Mouse (Mus musculus): ENCODE measurements around the gene Cdc37l1. TPM values are rescaled to one million over a fixed set of nuclear protein-coding genes. Genes with fewer than 3 reads are reported as not detected.
"Not testable (repeated sequence)": the region's sequence is repeated elsewhere in the genome, so short reads cannot be mapped to it uniquely, and the experiment has no call there.

The Cdc37l1 gene
- polyA plus RNA-seq, 1 experiment from 2014 or later: 37.2 TPM

- Histone ChIP-seq H3K27ac (peak overlapping the region; percentile 32; the same call in 1 of the 2 replicates), H3K36me3 (replicated peaks) (no peaks in the 10 kb centered on the region), H3K4me3 (peak overlapping the region; percentile 52), H3K4me1 (peaks cover 8% of the 10 kb centered on the region), H3K27me3 (ENCODE audit: poor library complexity, severe bottlenecking) (peaks cover 17% of the 10 kb centered on the region), H3K9me3 (no peaks in the 10 kb centered on the region)
- peak; percentile 75 for DNase-seq (ENCODE audit: extremely low spot score, low spot score)
- WGBS: 18% methylated on average over 35 of the region's 35 CpGs
Observed at GRCm38 (mm10) chr19:28974862-28975611, 15.1 kb upstream of the Cdc37l1 start.

GRCm38 (mm10) chr19:28982617-28983016 lies 7.5 kb upstream of the Cdc37l1 start:
- WGBS: 85% methylated on average over 7 of the region's 7 CpGs
- no peak for DNase-seq (ENCODE audit: extremely low spot score, low spot score)
- H3K4me1 ChIP-seq: no peaks in the 10 kb centered on the region
- H3K4me3 ChIP-seq: no peak overlapping the region
- H3K27ac ChIP-seq: no peak overlapping the region
- no peaks in the 10 kb centered on the region for H3K36me3 ChIP-seq (replicated peaks)
- H3K9me3 ChIP-seq: no peaks in the 10 kb centered on the region
- no peaks in the 10 kb centered on the region for H3K27me3 ChIP-seq (ENCODE audit: poor library complexity, severe bottlenecking)

GRCm38 (mm10) chr19:28989515-28989914 lies 637 bp upstream of the Cdc37l1 start:
- H3K4me1 ChIP-seq: peaks cover 17% of the 10 kb centered on the region
- no peaks in the 10 kb centered on the region for H3K9me3 ChIP-seq
- DNase-seq (ENCODE audit: extremely low spot score, low spot score): no peak
- peak overlapping the region; percentile 96 for H3K4me3 ChIP-seq
- H3K27ac ChIP-seq: peak overlapping the region; percentile 95
- H3K27me3 ChIP-seq (ENCODE audit: poor library complexity, severe bottlenecking): no peaks in the 10 kb centered on the region
- H3K36me3 ChIP-seq (replicated peaks): peaks cover 24% of the 10 kb centered on the region
- 77% methylated on average over 8 of the region's 8 CpGs for WGBS

GRCm38 (mm10) chr19:28990590-28991221 lies 554 bp downstream of the Cdc37l1 start:
- Histone ChIP-seq H3K9me3 (no peaks in the 10 kb centered on the region), H3K4me3 (peak overlapping the region; percentile 96), H3K27ac (peak overlapping the region; percentile 95), H3K36me3 (replicated peaks) (peaks cover 36% of the 10 kb centered on the region), H3K27me3 (ENCODE audit: poor library complexity, severe bottlenecking) (no peaks in the 10 kb centered on the region), H3K4me1 (peaks cover 17% of the 10 kb centered on the region)
- WGBS: under 1% methylated on average over 41 of the region's 41 CpGs
- DNase-seq (ENCODE audit: extremely low spot score, low spot score): no peak

- Histone ChIP-seq H3K27ac (peak overlapping the region; percentile 95; the same call in 1 of the 2 replicates), H3K36me3 (replicated peaks) (peaks cover 43% of the 10 kb centered on the region), H3K9me3 (no peaks in the 10 kb centered on the region), H3K27me3 (ENCODE audit: poor library complexity, severe bottlenecking) (no peaks in the 10 kb centered on the region), H3K4me3 (peak overlapping the region; percentile 96), H3K4me1 (peaks cover 17% of the 10 kb centered on the region)
- WGBS: 68% methylated on average over 5 of the region's 5 CpGs
- no peak for DNase-seq (ENCODE audit: extremely low spot score, low spot score)
Observed at GRCm38 (mm10) chr19:28991391-28991790, 1.2 kb downstream of the Cdc37l1 start.

GRCm38 (mm10) chr19:28994870-28995269 lies 4.7 kb downstream of the Cdc37l1 start:
- no peaks in the 10 kb centered on the region for H3K27me3 ChIP-seq (ENCODE audit: poor library complexity, severe bottlenecking)
- H3K9me3 ChIP-seq: no peaks in the 10 kb centered on the region
- H3K4me3 ChIP-seq: no peak overlapping the region
- peaks cover 73% of the 10 kb centered on the region for H3K36me3 ChIP-seq (replicated peaks)
- no peak for DNase-seq (ENCODE audit: extremely low spot score, low spot score)
- peaks cover 10% of the 10 kb centered on the region for H3K4me1 ChIP-seq
- 88% methylated on average over 7 of the region's 7 CpGs for WGBS
- no peak overlapping the region for H3K27ac ChIP-seq

GRCm38 (mm10) chr19:28995366-28995765 lies 5.2 kb downstream of the Cdc37l1 start:
- Histone ChIP-seq H3K36me3 (replicated peaks) (peaks cover 78% of the 10 kb centered on the region), H3K4me3 (no peak overlapping the region), H3K4me1 (peaks cover 9% of the 10 kb centered on the region), H3K27me3 (ENCODE audit: poor library complexity, severe bottlenecking) (no peaks in the 10 kb centered on the region), H3K9me3 (no peaks in the 10 kb centered on the region), H3K27ac (no peak overlapping the region)
- WGBS: 95% methylated on average over 5 of the region's 5 CpGs
- no peak for DNase-seq (ENCODE audit: extremely low spot score, low spot score)

- no peak for DNase-seq (ENCODE audit: extremely low spot score, low spot score)
- Histone ChIP-seq H3K27ac (no peak overlapping the region), H3K4me1 (no peaks in the 10 kb centered on the region), H3K36me3 (replicated peaks) (peaks cover 95% of the 10 kb centered on the region), H3K9me3 (no peaks in the 10 kb centered on the region), H3K4me3 (no peak overlapping the region), H3K27me3 (ENCODE audit: poor library complexity, severe bottlenecking) (no peaks in the 10 kb centered on the region)
- 97% methylated on average over 4 of the region's 4 CpGs for WGBS
Observed at GRCm38 (mm10) chr19:28997976-28998630, 8.0 kb downstream of the Cdc37l1 start.

- H3K4me3 ChIP-seq; H3K9me3 ChIP-seq; H3K27ac ChIP-seq; H3K4me1 ChIP-seq; DNase-seq (ENCODE audit: extremely low spot score, low spot score); H3K27me3 ChIP-seq (ENCODE audit: poor library complexity, severe bottlenecking): not testable (repeated sequence)
- peaks cover 91% of the 10 kb centered on the region for H3K36me3 ChIP-seq (replicated peaks)
- 98% methylated on average over 16 of the region's 16 CpGs for WGBS
Observed at GRCm38 (mm10) chr19:29000321-29000720, 10.2 kb downstream of the Cdc37l1 start.

- Histone ChIP-seq H3K9me3 (no peaks in the 10 kb centered on the region), H3K36me3 (replicated peaks) (peaks cover 82% of the 10 kb centered on the region), H3K27me3 (ENCODE audit: poor library complexity, severe bottlenecking) (no peaks in the 10 kb centered on the region), H3K27ac (no peak overlapping the region), H3K4me1 (no peaks in the 10 kb centered on the region), H3K4me3 (no peak overlapping the region)
- DNase-seq (ENCODE audit: extremely low spot score, low spot score): no peak
- 86% methylated on average over 3 of the region's 3 CpGs for WGBS
Observed at GRCm38 (mm10) chr19:29008069-29008706, 18.0 kb downstream of the Cdc37l1 start.

- DNase-seq (ENCODE audit: extremely low spot score, low spot score): no peak
- Histone ChIP-seq H3K4me3 (no peak overlapping the region), H3K27me3 (ENCODE audit: poor library complexity, severe bottlenecking) (no peaks in the 10 kb centered on the region), H3K4me1 (no peaks in the 10 kb centered on the region), H3K9me3 (no peaks in the 10 kb centered on the region), H3K36me3 (replicated peaks) (peaks cover 84% of the 10 kb centered on the region), H3K27ac (no peak overlapping the region)
- WGBS: 93% methylated on average over 11 of the region's 11 CpGs
Observed at GRCm38 (mm10) chr19:29009046-29009445, 18.9 kb downstream of the Cdc37l1 start.

GRCm38 (mm10) chr19:29011355-29011990 lies 21.3 kb downstream of the Cdc37l1 start:
- H3K4me3 ChIP-seq: no peak overlapping the region
- no peaks in the 10 kb centered on the region for H3K4me1 ChIP-seq
- H3K36me3 ChIP-seq (replicated peaks): peaks cover 89% of the 10 kb centered on the region
- no peaks in the 10 kb centered on the region for H3K27me3 ChIP-seq (ENCODE audit: poor library complexity, severe bottlenecking)
- no peak overlapping the region for H3K27ac ChIP-seq
- DNase-seq (ENCODE audit: extremely low spot score, low spot score): no peak
- WGBS: 91% methylated on average over 12 of the region's 12 CpGs
- H3K9me3 ChIP-seq: no peaks in the 10 kb centered on the region
